Mouse (Mus musculus) gastrocnemius, postnatal 25 days (tissue): ENCODE results near the gene H2afz. TPM values are rescaled to one million over a fixed set of nuclear protein-coding genes. Genes with fewer than 3 reads are reported as not detected.

ENCODE experiments used
- total RNA-seq, 2 experiments: library from RNA; stranded (reverse); gene quantifications; 1 replicate in 1 of 2; 2 replicates in 1 of 2; pipeline ENCODE4 v1.2.3; 2021

H2afz gene
- total RNA-seq, 2 experiments from 2014 or later, result 73.1 to 80.4 TPM

Other genes with a start within 250 kb of the H2afz start
- gene Ddit4l, start 242.9 kb upstream of the H2afz start, total RNA-seq, result 100 to 1,000 TPM; 126 to 231 TPM
- not detected for gene Gm21962, start 193.0 kb upstream of the H2afz start, total RNA-seq
- gene Dnajb14, start 3.2 kb downstream of the H2afz start, total RNA-seq, result 1 to 10 TPM; 6.1 to 7.8 TPM
- 10 to 100 TPM; 48.5 to 55.8 TPM for gene Lamtor3, start 54.0 kb downstream of the H2afz start, total RNA-seq
- 1 to 10 TPM in 1 of 2 experiments, under 1 TPM in 1; 0.84 to 1.3 TPM for gene Dapp1, start 117.1 kb downstream of the H2afz start, total RNA-seq
- 100 to 1,000 TPM; 158 to 162 TPM for gene 1110002E22Rik, start 200.6 kb downstream of the H2afz start, total RNA-seq
- 1 to 10 TPM; 1.2 to 2.0 TPM for gene Gm5105, start 202.9 kb downstream of the H2afz start, total RNA-seq